Mouse (Mus musculus) spleen, adult 18-20 months (tissue): ENCODE data around the gene Gprc5a.

ENCODE experiments used
- DNase-seq, 2 experiments: peaks; one replicate each; pipeline ENCODE4 v3.0.0; 2022; ENCODE audit warnings: mixed read lengths in 2 of 2

Gprc5a gene

DNA sequence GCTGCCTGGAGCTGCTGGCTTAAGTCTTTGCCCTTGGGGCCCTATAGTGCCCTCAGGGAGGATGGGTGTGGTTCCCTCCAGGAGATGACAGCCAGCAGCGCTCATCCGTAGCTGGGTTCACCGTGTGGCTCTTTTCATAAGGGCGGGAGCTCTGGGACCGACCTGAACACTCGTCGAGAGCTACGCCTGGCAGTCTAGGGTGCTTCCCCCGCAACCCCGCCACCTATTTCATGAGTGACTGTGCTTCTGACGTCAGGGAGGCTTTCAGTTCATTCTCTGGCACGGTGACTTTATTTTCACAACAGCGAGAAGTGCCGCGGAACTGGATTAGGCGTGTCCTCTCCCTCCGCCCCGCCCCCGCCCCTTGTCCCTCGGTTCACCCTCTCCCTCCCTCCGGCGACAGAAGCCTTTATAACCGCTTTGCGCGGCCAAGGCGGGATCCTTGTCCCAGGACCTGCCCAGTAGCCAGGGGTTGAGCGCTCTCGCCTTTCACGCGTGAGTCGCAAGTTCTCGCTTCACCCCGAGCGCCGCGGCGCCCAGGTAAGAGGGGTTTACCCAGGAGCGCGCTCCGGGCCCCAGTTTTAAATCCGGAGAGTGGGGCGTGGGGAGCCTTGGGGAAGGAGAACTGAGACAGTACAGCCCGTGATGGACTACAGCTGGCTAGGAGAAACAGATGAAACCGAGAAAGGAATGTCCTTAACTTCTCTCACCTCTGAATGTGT is at the start of gene Gprc5a:
TSS of gene Gprc5a (plus strand) at position 416 of the 722 bp plus-strand sequence.
- DNase-seq, result peak; percentile 8 to 14

DNA sequence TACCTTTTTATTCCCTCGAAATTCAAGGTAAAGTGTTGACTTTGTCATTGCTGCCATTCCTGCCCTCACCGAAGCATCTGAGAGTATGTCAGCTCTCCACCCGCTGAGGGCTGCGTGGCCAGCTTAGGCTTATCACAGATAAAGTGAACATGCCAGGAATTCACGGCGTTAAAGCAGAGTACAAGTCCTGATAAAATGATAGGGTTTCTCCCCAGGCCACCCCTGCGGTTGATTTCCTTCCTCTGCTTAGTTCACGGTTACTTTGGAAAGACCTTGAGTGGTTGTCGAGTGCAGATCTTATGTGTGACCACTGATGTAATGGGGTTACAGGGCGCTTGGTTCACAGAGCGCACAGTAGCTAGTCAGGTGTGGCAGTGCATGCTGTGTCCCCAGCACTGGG is 48.2 kb upstream of the Gprc5a start:
- no peak for DNase-seq

DNA sequence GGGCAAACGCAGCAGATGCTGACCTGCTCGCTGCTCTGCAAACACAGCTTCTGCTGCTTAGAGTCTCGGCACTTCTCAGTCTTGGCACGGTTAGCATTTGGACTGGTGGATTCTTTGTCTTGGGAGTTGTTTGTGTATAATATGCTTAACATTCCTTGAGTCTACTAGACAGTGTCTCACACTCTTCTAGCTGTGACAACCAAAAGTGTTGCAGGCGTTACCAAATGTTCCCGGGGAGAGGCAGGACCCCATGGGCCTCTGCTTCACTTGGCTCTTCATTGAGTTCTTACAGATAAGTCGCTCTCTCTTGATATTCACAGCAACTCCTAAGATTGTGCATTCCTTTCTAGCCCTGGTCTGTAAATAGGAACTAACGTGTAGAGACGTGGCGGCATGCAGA is 45.9 kb upstream of the Gprc5a start:
- DNase-seq, result no peak

GRCm38 (mm10) chr6:135021633-135022032 is 43.8 kb upstream of the Gprc5a start:
- DNase-seq, result no peak

GRCm38 (mm10) chr6:135023379-135023778 is 42.1 kb upstream of the Gprc5a start:
- no peak for DNase-seq

- no peak for DNase-seq
Measured at GRCm38 (mm10) chr6:135024781-135025420, 40.5 kb upstream of the Gprc5a start.

- DNase-seq, result no peak
Measured at GRCm38 (mm10) chr6:135026232-135026631, 39.2 kb upstream of the Gprc5a start.

- no peak for DNase-seq
Measured at GRCm38 (mm10) chr6:135026755-135027154, 38.7 kb upstream of the Gprc5a start.

DNA sequence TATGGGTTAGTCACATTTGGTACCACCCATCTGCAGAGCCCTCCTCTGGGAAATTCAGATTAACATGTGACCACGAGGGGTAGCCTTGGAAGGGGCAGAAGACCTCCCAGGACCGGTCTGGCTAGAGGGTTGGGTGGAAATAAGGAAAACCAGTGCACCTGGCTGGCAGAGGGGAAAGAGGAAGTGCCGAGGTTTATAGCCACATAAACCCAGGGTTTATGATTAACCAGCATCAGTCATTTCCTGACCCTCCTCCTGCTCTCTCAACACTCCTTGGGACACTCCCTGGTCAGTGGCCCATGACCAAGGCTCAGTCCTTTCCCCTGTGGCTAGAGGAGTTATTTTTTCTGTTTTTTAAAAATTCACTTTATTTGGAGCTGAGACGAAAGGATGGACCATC is 36.2 kb upstream of the Gprc5a start:
- DNase-seq, result no peak

GRCm38 (mm10) chr6:135038674-135039073 is 26.8 kb upstream of the Gprc5a start:
- DNase-seq, result no peak

- no peak for DNase-seq
Measured at GRCm38 (mm10) chr6:135040275-135040871, 25.1 kb upstream of the Gprc5a start.

GRCm38 (mm10) chr6:135041930-135042329 is 23.5 kb upstream of the Gprc5a start:
- no peak for DNase-seq

- no peak for DNase-seq
Measured at GRCm38 (mm10) chr6:135047276-135047675, 18.2 kb upstream of the Gprc5a start.

- DNase-seq, result no peak
Measured at GRCm38 (mm10) chr6:135048509-135048908, 16.9 kb upstream of the Gprc5a start.

GRCm38 (mm10) chr6:135048956-135049355 is 16.5 kb upstream of the Gprc5a start:
- DNase-seq, result no peak

DNA sequence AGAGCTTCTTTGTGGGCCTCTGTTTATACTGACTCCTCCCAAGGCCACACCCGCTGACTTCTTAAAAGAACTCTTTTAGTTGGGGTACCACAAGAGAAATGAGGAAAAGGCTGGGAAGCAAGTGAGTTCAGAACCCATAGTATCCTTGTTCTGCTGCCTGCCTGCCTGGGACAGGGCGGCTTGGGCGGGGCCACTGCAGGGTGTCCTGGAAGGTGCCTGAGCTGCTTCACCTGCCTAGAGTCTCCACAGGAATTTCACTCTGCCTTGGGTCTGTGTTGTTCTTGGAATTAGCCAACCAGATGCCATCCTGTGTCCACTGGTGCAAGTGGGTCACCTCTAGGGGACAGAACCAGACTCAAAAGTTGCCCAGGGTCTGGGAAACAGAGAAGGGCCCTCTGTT is 11.7 kb upstream of the Gprc5a start:
- DNase-seq, result no peak

DNA sequence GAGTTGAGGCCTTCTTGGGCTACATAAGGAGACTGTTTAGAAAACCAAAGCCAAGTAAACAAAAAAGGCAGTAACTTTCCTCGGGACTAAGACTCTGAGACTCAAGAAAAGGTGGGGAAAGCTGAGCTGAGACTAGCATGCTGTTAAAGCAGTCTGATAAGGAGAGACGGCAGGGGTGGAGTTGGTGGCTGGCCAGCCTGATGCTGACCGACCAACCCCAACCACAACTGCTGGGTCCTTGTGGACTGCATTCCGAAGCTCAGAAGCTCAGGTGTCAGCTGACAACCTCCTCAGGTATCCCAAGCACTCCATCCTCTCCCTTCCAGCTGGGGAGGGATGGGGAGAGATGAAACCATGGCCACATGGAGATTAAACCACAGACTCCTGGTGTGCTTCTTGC is 9.6 kb upstream of the Gprc5a start:
- DNase-seq, result no peak

DNA sequence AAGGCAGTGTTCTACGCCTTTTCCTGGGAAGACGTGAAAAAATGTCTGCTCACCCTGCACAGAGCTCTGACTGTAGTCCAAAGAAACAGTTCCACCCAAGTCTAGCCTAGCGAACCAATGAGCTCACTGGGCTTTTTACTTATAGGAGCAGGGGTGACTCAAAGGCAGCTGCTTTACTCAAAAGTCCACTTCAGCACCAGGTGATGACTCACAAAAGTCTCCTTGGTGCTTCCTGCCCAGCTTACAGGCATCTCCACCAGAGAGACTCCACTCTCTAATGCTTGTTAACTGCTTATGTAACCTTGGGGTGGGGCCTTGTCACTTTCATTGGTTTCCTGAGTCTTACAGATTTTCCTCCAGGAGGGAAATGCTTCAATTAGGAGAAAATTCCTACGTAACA is 4.7 kb upstream of the Gprc5a start:
- no peak for DNase-seq

- no peak for DNase-seq
Measured at GRCm38 (mm10) chr6:135064621-135065020, 830 bp upstream of the Gprc5a start.

DNA sequence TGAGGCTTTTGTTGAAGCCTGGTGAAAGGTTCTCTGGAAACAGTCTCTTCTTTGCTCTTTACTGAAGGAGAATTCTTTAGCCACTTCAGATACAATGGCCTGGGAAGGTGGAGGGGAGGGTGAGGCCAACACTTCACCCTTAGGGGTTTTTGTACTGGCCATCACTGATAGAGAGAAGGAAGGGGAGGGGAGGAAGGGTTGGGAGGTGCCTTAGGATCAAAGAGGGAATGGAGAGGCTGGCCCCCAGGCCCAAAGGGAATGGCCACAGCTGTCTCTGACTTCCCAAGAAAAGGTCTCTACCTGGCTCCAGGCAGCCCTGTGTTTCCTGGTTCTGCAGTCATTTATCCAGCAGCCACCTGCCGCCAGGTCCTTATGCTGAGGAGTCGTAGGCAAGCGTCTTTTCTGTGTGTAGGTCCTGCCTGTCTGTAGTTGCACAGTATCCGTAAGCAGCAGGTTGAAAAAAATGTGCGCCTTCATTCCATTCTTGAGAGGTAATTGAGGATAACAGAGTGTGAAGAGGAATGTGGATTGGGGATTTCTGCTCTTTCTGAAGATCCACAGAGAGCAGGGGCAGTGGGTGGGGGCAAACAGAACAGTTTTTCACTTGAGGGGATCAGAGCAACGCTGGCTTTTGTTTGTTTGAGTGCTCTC is 1.5 kb downstream of the Gprc5a start:
- no peak for DNase-seq

GRCm38 (mm10) chr6:135068221-135068620 is 2.8 kb downstream of the Gprc5a start:
- DNase-seq, result no peak

- DNase-seq, result no peak
Measured at GRCm38 (mm10) chr6:135069856-135070255, 4.4 kb downstream of the Gprc5a start.

GRCm38 (mm10) chr6:135070347-135070746 is 4.9 kb downstream of the Gprc5a start:
- no peak for DNase-seq
